ENCODE assay signal across 8 mouse cellular contexts in the genomic region with DNA sequence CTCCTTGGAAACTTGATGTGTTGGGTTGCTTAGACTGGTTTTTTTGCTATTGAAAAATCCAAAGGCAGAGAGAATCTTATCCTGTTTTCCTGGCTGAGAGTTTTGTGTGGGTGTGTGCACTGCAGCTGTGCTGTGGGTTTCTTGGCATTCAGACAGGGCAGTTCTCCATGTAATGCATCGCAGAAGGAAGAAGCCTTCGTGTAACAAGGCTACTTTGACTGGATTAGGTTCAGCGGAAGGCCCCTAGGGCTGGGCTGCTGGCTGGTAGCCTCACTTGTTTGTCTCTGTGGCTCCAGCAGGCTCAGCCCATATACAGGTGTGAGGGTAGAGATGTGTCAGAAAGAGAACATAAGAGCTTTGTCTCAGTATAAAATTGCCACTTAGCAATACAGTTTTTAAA.
DNase-seq lines count a peak whose midpoint lies in the region; ATAC-seq and TF ChIP-seq lines count a peak whose summit lies in the region.

No protein-coding gene starts in this region.

- no peak for TF ChIP-seq RAD21 in CH12.LX (IDR thresholded peaks at IDR 0.05; ENCODE audit: low read depth, low read length)

- no peak for TF ChIP-seq CTCF in CH12.LX (conservative IDR thresholded peaks at IDR 0.05 in 1 of 2, IDR thresholded peaks at IDR 0.05 in 1 of 2; ENCODE audit: low read depth in 2 of 2, low read length in 2 of 2)
- no peak for TF ChIP-seq CTCF in gastrocnemius, adult 2 months (IDR thresholded peaks at IDR 0.05)

- TF ChIP-seq EP300 in CH12.LX (IDR thresholded peaks at IDR 0.05; ENCODE audit: low read length): no peak

- in situ Hi-C loops in CH12.LX (cut with MboI; ENCODE audit: low pct_ligation_motif_present, low pct_unique_long_range_greater_than_20kb, low sequenced_read_pairs): loop anchor here (5.0 to 25.0 kb wide), 2 partner anchors 104 to 414 kb away; a partner anchor contains a TSS

- DNase-seq in heart, adult 11 months: peak; percentile 93
- no peak for DNase-seq in heart, postnatal 25 days (ENCODE audit: low spot score)
- peak; percentile 68 for DNase-seq in CH12.LX (ENCODE audit: extremely low read depth)
- peak; percentile 62 for DNase-seq in gastrocnemius, adult 2 months
- DNase-seq in layer of hippocampus, postnatal 36 days: peak; percentile 50 to 65
- DNase-seq in thymus, postnatal 36 days: peak; percentile 39 to 61
- DNase-seq in adrenal gland, adult 18-20 months (ENCODE audit: low spot score in 2 of 2): no peak

- H3K9ac ChIP-seq in CH12.LX (ENCODE audit: insufficient read depth, low read depth): peak overlapping the region; percentile 93
- no peak overlapping the region for H3K9ac ChIP-seq in midbrain, embryonic 16.5 days (ENCODE audit: low read depth, low read length)

- H3K27ac ChIP-seq in CH12.LX (ENCODE audit: insufficient read depth, low read depth): peak overlapping the region; percentile 78
- H3K27ac ChIP-seq in gastrocnemius, adult 2 months: peak overlapping the region; percentile 81
- H3K27ac ChIP-seq in midbrain, embryonic 16.5 days (ENCODE audit: low read length): peak overlapping the region; percentile 66

- peak; percentile 71 for ATAC-seq in midbrain, embryonic 16.5 days

- H3K4me1 ChIP-seq in CH12.LX (ENCODE audit: control insufficient read depth in 1 of 2, insufficient read depth in 2 of 2): peaks cover 2 to 74% of the 10 kb centered on the region in 2 experiments; a peak in 3 of 4 replicates
- peaks cover 13% of the 10 kb centered on the region for H3K4me1 ChIP-seq in midbrain, embryonic 16.5 days (ENCODE audit: control insufficient read depth, insufficient read depth, low read length)

- no peak for TF ChIP-seq POLR2A in CH12.LX (IDR thresholded peaks at IDR 0.05; ENCODE audit: low read depth, low read length)

- no peaks in the 10 kb centered on the region for H3K9me3 ChIP-seq in CH12.LX (replicated peaks; ENCODE audit: low read length)
- H3K9me3 ChIP-seq in midbrain, embryonic 16.5 days (replicated peaks; ENCODE audit: control insufficient read depth, low read length, poor library complexity, severe bottlenecking): no peaks in the 10 kb centered on the region

- dilution Hi-C loops in CH12.LX (cut with MboI; ENCODE audit: extremely low pct_ligation_motif_present, extremely low pct_unique_long_range_greater_than_20kb, low sequenced_read_pairs): no loop called here

- peak overlapping the region; percentile 99 for H3K4me2 ChIP-seq in CH12.LX (ENCODE audit: insufficient read depth, low read depth, poor library complexity, severe bottlenecking)
- H3K4me2 ChIP-seq in midbrain, embryonic 16.5 days (ENCODE audit: low read length): no peak overlapping the region

- 24% methylated on average over 3 of the region's 3 CpGs for WGBS in midbrain, embryonic 16.5 days

- H3K4me3 ChIP-seq in CH12.LX (replicated peaks in 1 of 3; ENCODE audit: low read depth in 2 of 3, low read length in 2 of 3, poor library complexity in 1 of 3): peak overlapping the region in 2 of 3 experiments; percentile 17 to 19
- H3K4me3 ChIP-seq in gastrocnemius, adult 2 months: no peak overlapping the region
- H3K4me3 ChIP-seq in midbrain, embryonic 16.5 days (ENCODE audit: low read depth, low read length): no peak overlapping the region

- peaks cover 15% of the 10 kb centered on the region for H3K79me2 ChIP-seq in CH12.LX (replicated peaks; ENCODE audit: control insufficient read depth, extremely low read depth, insufficient read depth, poor library complexity, severe bottlenecking)

- no peaks in the 10 kb centered on the region for H3K27me3 ChIP-seq in CH12.LX (replicated peaks)
- no peaks in the 10 kb centered on the region for H3K27me3 ChIP-seq in midbrain, embryonic 16.5 days (ENCODE audit: control insufficient read depth, insufficient read depth, low read depth, low read length)

- intact Hi-C loops in heart, postnatal 25 days (cut with DNase I): no loop called here
- intact Hi-C loops in gastrocnemius, adult 2 months (cut with DNase I): no loop called here

- H3K36me3 ChIP-seq in CH12.LX (replicated peaks in 1 of 2; ENCODE audit: control insufficient read depth in 1 of 2, insufficient read depth in 1 of 2, low read length in 1 of 2): peaks cover 14 to 22% of the 10 kb centered on the region in 2 experiments
- H3K36me3 ChIP-seq in midbrain, embryonic 16.5 days (ENCODE audit: control insufficient read depth, insufficient read depth, low read length): peaks cover 3% of the 10 kb centered on the region; the same call in 1 of the 2 replicates

TF ChIP-seq in CH12.LX, 34 proteins besides CTCF, POLR2A, EP300 and RAD21:
- TF ChIP-seq USF2 (conservative IDR thresholded peaks at IDR 0.05; ENCODE audit: low read depth, low read length): no peak
- no peak for TF ChIP-seq ELF1 (IDR thresholded peaks at IDR 0.05; ENCODE audit: low read depth, low read length)
- no peak for TF ChIP-seq NRF1 (IDR thresholded peaks at IDR 0.05; ENCODE audit: low read depth, low read length)
- TF ChIP-seq CHD1 (IDR thresholded peaks at IDR 0.05; ENCODE audit: low read depth, low read length): no peak
- no peak for TF ChIP-seq USF1 (IDR thresholded peaks at IDR 0.05; ENCODE audit: low read depth, low read length)
- TF ChIP-seq IRF4 (IDR thresholded peaks at IDR 0.05; ENCODE audit: low read depth, low read length): no peak
- no peak for TF ChIP-seq SIN3A (IDR thresholded peaks at IDR 0.05; ENCODE audit: low read length)
- TF ChIP-seq MAX (IDR thresholded peaks at IDR 0.05; ENCODE audit: low read length): no peak
- TF ChIP-seq ZKSCAN1 (IDR thresholded peaks at IDR 0.05; ENCODE audit: borderline replicate concordance, low read depth, low read length): no peak
- no peak for TF ChIP-seq ZMIZ1 (IDR thresholded peaks at IDR 0.05; ENCODE audit: low read depth, low read length)

Comparison
In these comparisons a context has a peak if more than half of its experiments do, and no peak if none do; other contexts are left out.
1. DNase-seq: peak in heart, adult 11 months (single experiment), CH12.LX (single experiment), gastrocnemius, adult 2 months (single experiment), layer of hippocampus, postnatal 36 days (2 of 2) and thymus, postnatal 36 days (2 of 2); none in heart, postnatal 25 days (single experiment) and adrenal gland, adult 18-20 months (0 of 2).
2. H3K4me3 ChIP-seq: peak in CH12.LX (2 of 3); none in gastrocnemius, adult 2 months (single experiment) and midbrain, embryonic 16.5 days (single experiment).
3. Peak in every context shown above with its lines, with median percentiles within 50 percentile points of each other: H3K27ac ChIP-seq.